Mouse (Mus musculus): Measurements from ENCODE around the gene Chd5.

DNA sequence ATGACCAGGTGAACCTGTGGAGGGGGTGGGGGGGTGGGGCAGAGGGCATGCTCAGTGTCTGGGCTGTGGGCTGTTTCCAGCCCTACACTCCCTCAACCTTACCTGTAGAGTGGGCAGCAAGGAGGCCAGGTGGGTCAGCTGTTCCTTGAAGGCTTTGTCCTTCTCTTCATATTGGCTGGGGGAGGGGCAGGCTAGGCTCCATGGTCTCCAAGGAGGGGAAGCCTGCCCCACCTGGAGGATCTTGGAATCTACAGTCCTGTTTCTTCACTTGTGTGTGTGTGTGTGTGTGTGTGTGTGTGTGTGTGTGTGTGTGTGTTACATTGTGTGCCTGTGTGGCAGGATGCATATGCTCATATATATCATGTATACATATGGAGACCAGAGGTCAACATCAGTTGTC, 24.5 kb upstream of the Chd5 start:
- peak; percentile 16; the same call in 1 of the 2 replicates for TF ChIP-seq CTCF (IDR thresholded peaks at IDR 0.05; ENCODE audit: low read depth)
- no peak for TF ChIP-seq EP300 (IDR thresholded peaks at IDR 0.05; ENCODE audit: low read depth)

Measured in liver, embryonic 14.5 days (tissue).